Mouse (Mus musculus) WW6 (cell line): ENCODE results near the gene 4930595D18Rik.

Experiments
- DNase-seq: peaks from one replicate; pipeline ENCODE4 v3.0.0-alpha.2; 2013; ENCODE audit warnings: low read depth, low spot score

Gene 4930595D18Rik

GRCm38 (mm10) chr12:111184476-111184875 lies at the start of gene 4930595D18Rik:
TSS of gene 4930595D18Rik (minus strand) at chr12:111184491.
- DNase-seq, result no peak

GRCm38 (mm10) chr12:111233798-111234197 lies 49.5 kb upstream of the 4930595D18Rik start:
- DNase-seq, result no peak

GRCm38 (mm10) chr12:111230793-111231192 lies 46.5 kb upstream of the 4930595D18Rik start:
- DNase-seq, result no peak

GRCm38 (mm10) chr12:111228488-111228887 lies 44.2 kb upstream of the 4930595D18Rik start:
- DNase-seq, result no peak

GRCm38 (mm10) chr12:111227410-111227809 lies 43.1 kb upstream of the 4930595D18Rik start:
- no peak for DNase-seq

- no peak for DNase-seq
Measured at GRCm38 (mm10) chr12:111225197-111225780, 41.0 kb upstream of the 4930595D18Rik start.

- no peak for DNase-seq
Measured at GRCm38 (mm10) chr12:111218867-111219266, 34.6 kb upstream of the 4930595D18Rik start.

GRCm38 (mm10) chr12:111211729-111212128 lies 27.4 kb upstream of the 4930595D18Rik start:
- no peak for DNase-seq

GRCm38 (mm10) chr12:111207641-111208040 lies 23.4 kb upstream of the 4930595D18Rik start:
- no peak for DNase-seq

- DNase-seq, result no peak
Measured at GRCm38 (mm10) chr12:111203945-111204344, 19.7 kb upstream of the 4930595D18Rik start.

GRCm38 (mm10) chr12:111203076-111203475 lies 18.8 kb upstream of the 4930595D18Rik start:
- DNase-seq, result no peak

- DNase-seq, result no peak
Measured at GRCm38 (mm10) chr12:111196548-111196947, 12.3 kb upstream of the 4930595D18Rik start.

- DNase-seq, result no peak
Measured at GRCm38 (mm10) chr12:111193331-111193730, 9.0 kb upstream of the 4930595D18Rik start.

GRCm38 (mm10) chr12:111192777-111193176 lies 8.5 kb upstream of the 4930595D18Rik start:
- no peak for DNase-seq

- DNase-seq, result no peak
Measured at GRCm38 (mm10) chr12:111190891-111191290, 6.6 kb upstream of the 4930595D18Rik start.

- no peak for DNase-seq
Measured at GRCm38 (mm10) chr12:111190355-111190754, 6.1 kb upstream of the 4930595D18Rik start.

GRCm38 (mm10) chr12:111188295-111188694 lies 4.0 kb upstream of the 4930595D18Rik start:
- DNase-seq, result no peak

GRCm38 (mm10) chr12:111186986-111187385 lies 2.7 kb upstream of the 4930595D18Rik start:
- DNase-seq, result no peak

- DNase-seq, result no peak
Measured at GRCm38 (mm10) chr12:111182378-111182777, 1.9 kb downstream of the 4930595D18Rik start.

- DNase-seq, result no peak
Measured at GRCm38 (mm10) chr12:111181848-111182247, 2.4 kb downstream of the 4930595D18Rik start.

GRCm38 (mm10) chr12:111178772-111179171 lies 5.5 kb downstream of the 4930595D18Rik start:
- DNase-seq, result no peak

GRCm38 (mm10) chr12:111168891-111169290 lies 15.4 kb downstream of the 4930595D18Rik start:
- DNase-seq, result no peak

GRCm38 (mm10) chr12:111166681-111167289 lies 17.5 kb downstream of the 4930595D18Rik start:
- no peak for DNase-seq
